Mouse (Mus musculus) kidney, postnatal 25 days (tissue): Measurements from ENCODE around the gene Lrsam1.

Source experiments
- DNase-seq, 2 experiments: peaks; one replicate each; pipeline ENCODE4 v3.0.0; 2021; ENCODE audit warnings: mixed read lengths in 2 of 2

Lrsam1 gene

DNA sequence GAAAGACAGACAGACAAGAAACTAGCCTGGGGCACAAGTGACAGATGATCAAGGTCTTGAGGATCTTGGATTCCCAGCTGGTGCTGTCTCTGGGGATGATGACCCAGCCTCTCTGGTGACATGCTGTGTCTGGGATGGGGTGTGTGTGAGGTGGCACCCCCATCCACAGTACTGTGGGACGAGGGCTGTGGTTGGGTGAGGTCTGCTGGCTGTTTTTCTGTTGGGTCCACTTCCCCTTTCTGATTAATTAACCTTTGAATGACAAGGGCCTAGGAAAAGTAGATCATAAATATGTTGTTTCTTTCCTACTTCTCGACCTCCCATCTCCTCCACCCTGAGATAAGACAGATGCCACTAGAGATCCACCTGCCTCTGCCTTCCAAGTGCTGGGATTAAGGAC is 67.3 kb downstream of the Lrsam1 start:
- no peak for DNase-seq

DNA sequence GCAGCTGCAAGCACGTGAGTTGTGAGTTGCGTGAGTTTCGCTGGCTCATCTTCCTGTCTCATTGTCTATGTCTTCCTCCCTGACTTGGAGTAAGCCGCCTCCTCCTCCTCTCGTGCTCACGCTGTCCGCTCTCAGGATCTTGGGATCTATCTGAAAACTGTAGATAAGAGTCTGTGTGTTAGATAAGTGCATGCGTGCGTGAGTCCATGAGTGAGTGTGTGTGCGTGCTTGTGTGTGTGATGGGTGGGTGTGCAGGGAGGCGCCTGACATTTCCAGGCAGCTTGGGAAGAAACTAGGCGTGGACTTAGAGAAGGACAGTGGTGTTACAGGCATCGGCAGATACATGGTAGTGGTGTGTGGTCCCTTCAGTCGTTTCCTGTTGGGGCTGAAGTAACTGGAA is 68.9 kb downstream of the Lrsam1 start:
- DNase-seq: no peak

DNA sequence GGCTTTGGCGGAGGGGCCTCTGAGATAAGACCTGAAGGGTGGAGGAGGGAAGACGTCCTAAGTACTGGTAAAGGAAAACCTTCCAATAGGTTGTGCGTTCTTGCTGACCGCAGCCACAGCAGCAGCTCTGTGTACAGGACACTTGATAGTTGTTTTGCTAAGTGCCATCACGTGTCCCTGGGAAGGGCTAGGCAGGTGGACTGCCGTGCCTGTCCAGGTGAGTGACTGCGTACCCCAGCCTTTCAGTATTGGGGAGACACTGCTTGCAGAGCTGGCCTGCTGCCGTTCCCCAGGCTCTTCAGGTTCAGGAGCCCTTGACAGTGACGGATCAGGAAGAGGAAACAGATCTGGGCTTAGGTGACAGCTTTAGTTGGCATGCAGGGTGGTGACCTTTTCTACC is 70.1 kb downstream of the Lrsam1 start:
- DNase-seq: no peak

DNA sequence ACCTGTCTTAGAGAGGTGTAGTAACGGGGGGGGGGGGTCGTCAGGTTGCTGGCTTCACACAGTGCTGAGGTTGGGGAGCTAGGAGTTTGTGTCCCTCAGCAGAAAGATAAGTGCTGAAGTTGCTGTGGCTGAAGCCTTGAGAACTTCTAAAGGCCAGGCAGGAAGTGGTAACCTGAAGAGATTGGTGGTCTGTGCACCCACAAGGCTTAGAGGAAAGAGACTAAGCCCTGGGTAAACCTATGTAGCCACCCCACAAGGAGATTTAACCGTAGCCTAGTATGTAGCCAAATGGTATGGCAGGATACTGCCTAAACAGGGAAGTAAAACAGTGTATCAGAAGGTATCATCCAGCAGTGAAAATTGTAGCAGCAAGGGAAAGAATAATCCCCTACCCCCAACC is 71.1 kb downstream of the Lrsam1 start:
- no peak for DNase-seq

DNA sequence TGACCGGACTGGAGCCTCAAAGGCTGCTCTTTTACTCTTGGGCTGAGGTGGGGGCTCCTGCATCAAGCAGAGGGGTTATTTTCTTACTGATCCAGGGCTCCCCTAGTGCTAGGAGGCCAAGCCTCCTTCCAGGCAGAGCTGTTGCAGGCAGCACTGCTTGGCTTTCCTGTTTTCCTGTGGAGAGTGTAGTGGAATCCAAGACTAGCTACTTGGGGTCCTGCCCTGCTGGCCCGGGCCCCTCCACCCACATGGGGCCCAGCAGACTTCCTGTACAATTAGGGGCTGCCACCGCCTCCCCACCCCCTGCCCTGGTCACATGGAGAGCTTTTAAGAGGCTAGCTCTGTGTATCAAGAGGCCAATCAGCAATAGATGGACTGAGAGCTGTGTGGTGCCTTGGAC is 72.9 kb downstream of the Lrsam1 start:
- no peak for DNase-seq

DNA sequence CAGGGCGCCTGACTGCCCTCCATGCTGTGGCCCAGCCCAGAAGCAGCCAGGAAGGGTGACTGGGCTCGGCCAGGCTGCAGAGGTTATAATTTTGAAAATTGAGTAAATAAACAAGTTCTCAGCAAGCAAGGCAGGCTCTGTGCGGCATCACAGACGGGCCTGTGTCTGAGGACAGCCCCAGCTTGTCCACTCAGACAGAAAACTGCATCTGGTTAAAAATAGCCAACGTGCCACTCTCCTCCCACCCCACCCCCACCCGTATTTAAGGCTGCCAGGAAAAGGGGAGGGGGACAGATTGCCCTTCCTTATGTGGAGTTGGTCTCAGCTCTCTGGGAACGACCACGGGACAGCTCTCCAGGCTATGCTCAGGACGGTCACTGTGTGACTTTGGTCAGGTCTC is 73.4 kb downstream of the Lrsam1 start:
- no peak for DNase-seq

DNA sequence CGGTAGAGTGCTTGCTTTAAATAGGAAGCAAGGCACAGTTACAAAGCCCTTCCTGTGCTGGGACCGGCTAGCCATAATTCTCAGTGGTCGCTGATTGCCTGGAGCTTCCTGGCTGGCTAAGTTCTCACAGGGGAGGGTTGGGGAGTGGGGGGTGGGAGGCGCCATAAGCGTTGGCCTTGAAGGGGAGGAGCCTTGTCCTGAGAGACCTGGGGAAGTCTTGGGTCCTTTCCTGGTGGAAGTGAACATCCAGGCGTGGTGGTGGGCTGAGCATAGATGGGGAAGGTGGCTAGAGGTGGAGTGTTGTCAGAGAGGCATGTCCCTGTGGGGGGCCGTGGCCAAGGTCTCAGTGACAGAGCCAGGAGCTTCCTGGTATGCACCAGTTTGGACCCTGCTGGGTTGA is 76.7 kb downstream of the Lrsam1 start:
- no peak for DNase-seq

DNA sequence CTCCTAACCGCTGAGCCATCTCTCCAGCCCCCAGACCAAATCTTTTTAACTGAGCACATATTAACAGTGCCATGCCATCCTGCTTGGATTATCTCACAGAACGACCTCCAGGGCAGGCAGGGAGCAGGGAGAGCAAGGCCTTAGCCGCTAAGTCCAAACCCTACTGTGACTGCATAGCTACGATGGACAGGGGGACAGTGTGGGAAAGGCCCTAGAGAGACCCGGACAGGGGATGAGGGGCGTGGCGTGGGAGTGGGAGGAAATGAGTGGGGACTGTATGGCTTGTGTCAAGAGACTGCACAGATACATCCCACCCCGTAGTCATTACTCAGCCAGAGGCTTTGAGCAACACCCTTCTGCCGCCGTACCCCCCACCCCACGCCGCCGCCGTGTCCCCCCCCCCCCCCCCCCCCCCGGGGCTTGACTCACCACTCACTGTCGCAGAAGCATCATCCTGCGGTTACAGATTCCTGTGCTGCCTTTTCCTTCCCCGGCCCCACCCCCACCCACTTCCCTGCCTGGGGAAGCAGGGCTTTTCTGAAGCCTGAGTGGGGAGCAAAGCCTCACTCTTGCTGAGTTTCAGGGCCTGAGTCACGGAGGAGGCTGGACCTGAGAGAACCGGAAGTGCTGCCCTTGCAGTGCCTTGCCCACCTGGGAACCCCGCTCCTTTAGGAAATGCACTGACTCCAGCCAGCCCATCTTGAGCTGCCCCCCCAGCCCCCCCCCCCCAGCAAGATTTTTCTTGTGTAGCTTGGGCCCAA is 79.0 kb downstream of the Lrsam1 start:
- peak; percentile 36 to 74 for DNase-seq

DNA sequence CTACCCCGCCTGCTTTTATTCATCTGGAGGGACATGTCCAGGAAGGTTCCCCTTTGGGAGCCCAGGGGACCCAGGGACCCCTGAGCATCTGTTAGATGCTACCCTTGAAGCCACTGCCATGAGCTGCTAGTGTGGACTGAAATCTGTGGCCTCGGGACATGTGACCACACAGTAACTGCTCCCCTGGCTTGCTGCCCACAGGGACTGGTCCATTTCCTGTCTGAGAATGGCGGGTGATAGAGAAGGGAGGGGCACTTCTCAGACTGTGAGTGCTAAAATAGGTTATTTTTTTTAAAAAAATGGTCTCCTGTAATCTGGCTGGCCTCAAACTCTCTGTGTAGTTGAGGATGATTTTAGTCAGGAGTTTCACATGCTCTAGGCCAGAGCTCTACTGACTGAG is 79.7 kb downstream of the Lrsam1 start:
- peak; percentile 93 to 96 for DNase-seq

DNA sequence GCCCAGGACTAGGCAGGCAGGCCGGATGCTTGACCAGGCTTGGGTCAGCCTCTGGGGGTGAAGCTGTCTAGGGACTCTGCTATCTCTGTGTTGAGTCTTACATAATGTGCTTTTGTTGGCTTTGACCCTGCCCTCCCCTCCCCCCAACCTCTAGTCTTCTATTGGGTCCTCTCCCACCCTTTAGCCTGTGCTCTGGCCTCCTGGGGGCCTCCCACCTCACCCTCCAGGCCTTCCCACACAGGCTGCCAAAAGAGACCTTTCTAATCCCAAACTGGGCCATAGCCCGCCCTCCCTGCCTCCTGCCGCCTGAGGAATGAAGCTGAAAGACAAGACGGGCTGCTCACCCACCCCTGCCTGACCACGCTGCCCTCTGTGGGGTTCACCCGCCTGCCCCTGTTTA is 80.4 kb downstream of the Lrsam1 start:
- DNase-seq: peak in 1 of 2 experiments; percentile 65

DNA sequence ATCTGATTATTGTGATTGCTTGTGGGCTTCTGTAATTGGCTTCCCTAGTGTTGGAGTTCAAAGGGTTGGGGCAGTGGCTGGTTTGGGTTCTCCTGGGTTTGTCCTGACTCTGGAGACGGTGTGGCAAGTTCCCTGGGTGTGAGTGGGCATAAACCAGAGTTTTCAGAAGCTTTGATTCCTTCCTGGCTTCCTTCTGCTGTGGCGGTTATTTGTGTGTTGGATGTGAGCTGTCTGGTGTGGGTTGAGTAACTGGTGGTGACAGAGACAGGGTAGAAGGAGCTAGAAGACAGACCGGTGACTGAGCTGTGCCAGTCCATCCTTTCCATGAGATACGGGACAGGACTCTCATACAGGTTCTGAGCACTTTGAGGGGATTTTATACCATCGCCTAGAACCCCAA is 81.8 kb downstream of the Lrsam1 start:
- DNase-seq: no peak

DNA sequence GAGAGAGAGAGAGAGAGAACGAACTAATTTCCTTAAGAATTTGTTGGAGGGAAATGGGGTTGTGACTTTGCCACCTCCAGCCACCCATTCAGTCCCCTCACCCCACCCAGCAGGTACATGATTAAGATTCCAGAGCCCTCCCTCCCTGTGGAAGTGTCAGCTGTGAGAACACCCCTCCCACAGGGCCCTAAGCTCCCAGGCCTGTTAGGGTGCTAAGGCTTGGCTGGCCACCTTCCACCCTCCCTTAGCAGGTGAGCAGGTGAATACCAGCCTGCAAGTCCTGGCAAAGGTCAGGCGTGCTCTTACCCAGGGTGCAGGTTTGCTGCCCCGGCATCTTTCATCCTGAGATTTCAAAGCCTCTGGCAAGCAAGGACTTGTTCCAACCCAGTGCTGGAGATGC is 83.0 kb downstream of the Lrsam1 start:
- DNase-seq: peak; percentile 51 to 85

DNA sequence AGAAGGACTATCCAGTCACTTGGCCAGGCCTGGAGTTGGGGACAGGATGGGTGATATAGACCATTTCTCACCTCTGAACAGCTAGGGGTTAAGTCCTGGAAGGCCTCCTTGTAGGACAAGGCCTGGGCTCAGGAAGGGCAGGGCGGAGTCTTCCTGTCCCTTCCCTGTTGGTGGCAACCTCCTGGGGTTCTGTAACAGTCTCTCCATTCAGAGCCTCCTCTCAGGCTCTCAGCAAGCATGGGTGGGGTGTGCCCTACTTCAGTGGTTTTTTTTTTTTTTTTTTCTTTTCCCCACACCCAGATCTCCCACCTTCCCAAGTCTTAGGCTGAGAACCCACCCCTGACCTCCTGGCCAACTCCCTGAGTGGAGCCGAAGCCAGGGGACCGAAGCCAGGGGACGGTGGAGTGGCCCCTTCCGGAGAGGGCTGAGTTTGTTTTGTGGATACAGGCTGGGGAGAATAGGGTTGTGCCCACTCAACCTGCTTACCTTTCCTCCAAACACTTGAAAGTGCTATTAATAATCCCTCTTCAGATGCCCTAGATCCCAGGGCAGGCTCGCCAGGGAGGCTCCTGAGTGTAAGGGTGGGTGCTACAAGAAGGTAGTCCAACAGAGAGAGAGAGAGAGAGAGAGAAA is 83.5 kb downstream of the Lrsam1 start:
- DNase-seq: no peak

DNA sequence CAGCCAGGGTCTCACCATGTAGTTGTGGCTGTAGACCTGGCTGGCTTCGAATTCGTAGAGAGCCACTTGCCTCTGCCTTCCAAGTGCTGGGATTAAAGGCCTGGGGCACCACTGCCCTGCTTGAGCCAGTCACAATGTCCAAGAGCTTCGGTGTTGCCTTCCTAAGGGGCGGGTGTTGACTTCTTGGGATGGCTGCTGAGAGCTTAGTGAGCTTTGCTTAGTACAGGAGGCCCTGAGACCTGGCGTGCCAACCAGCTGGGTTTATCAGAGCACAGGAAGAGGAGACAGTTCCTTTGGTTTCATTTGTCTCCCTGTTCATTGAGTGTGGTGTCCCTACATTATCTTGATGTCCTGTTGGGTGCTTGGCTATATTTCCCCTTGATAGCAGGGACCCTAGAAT is 84.1 kb downstream of the Lrsam1 start:
- DNase-seq: no peak

DNA sequence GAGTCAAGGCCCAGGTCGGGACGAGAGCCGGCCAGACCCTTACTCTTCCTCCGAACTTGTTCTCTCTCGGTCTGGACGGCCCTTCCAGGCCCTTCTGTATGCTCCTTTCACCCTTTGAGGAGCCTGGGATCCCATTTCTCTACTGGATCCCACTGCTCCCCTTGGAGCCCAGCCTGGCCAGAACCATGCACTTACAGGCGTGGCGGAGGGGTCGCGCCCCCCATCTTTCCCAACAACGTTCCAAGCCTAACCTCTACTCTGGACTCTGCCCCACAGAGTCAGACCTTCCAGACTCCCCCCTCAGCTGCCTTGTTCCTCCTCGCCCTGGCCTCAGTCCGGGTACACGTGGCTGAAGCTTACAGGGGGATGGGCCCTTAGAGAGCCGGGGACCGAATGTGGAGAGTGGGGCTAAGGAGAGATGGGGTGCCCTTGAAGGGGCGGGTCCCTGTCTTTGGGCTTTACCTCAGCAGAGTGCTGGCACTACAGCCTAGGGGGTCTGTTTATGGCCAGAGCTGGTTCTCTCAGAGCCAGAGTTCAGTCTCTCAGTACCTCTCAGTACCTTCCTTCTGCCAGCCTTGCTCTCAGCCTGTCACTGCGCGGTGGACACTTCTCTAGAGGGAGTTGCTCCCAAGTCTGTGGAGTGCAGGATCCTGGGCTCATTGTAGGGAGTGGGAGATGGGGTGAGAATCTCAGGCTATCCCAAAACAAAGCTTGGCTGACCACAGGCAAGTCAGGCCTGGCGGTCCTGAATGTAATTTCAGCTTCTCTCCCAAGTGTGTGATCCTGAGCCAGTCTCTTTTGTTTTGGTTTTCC is 84.7 kb downstream of the Lrsam1 start:
- DNase-seq: peak in 1 of 2 experiments; percentile 66

DNA sequence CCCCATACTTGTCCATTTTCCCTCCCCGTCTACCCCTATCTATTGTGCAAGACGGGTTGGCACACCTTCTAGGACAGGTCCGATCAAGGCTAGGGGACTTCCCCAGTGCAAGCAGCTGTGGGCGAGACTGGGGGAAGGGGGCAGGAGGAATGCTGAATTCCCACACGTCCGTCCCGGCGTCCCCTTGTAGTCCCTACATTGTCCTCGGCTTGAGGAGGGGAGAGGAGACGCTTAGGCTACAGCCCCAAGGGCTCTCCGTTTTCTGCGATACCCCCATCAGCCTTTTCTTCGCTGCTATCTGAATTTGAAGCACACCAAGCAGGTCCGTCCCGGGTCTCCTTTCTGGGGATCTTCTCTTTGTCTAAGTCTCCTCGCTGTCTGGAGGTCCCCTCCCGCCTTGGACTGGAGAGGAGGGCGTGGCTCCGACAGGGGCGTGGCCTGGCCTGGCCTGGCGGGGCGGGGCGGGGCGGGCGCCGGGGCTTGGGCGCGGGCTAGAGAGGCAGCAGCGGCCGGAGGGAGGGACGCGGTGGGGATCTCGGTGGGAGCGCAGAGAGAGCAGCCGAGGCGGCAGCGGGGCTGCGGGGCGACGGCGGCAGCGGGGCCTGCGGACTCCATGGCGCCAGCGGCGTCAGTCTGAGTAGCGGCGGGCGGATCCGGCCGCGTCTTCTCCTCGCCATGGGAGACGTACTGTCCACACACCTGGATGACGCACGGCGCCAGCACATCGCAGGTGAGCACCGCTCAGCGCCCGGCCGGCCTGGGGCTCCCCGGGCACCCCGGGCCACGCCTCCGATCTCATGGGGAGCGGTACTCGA is 85.5 kb downstream of the Lrsam1 start, which contains the start of gene Fam129b:
Gene Fam129b (plus strand): TSS at position 440 of the 815 bp plus-strand sequence.
- DNase-seq: peak; percentile 91 to 93
